Mouse (Mus musculus) midbrain, postnatal 0 days (tissue): ENCODE results near the gene Polr3gl. TPM values are rescaled to one million over a fixed set of nuclear protein-coding genes. Genes with fewer than 3 reads are reported as not detected.
A peak's percentile ranks its signal among the peaks of the same experiment; 100 is the strongest.

ENCODE experiments used
- ATAC-seq: fragments of 200-750 bp; cut with Nextera tagmentation; 2 replicates; pipeline ENCODE4 v1.8.0; 2017; ENCODE audit warnings: moderate number of reproducible peaks, mild to moderate bottlenecking, moderate TSS enrichment, moderate library complexity; ENCODE audit not compliant: low FRiP score
- DNase-seq: peaks from one replicate; pipeline ENCODE4 v3.0.0-alpha.2; 2015; ENCODE audit warnings: low spot score
- H3K27ac ChIP-seq: fragments of 300-500 bp; sonication (generic); 2 replicates; pipeline ENCODE4 v1.5.1; 2014; ENCODE audit warnings: low read depth, mild to moderate bottlenecking, low read length, mixed read lengths
- H3K27me3 ChIP-seq: fragments of 300-500 bp; sonication (generic); 2 replicates; pipeline ENCODE4 v1.6.1; 2014; ENCODE audit warnings: low read length, control low read depth, mixed read lengths; ENCODE audit not compliant: insufficient read depth
- H3K36me3 ChIP-seq: fragments of 300-500 bp; sonication (generic); 2 replicates; pipeline ENCODE4 v1.6.1; 2014; ENCODE audit warnings: low read length, control low read depth, mixed read lengths; ENCODE audit not compliant: insufficient read depth
- H3K4me1 ChIP-seq: fragments of 300-500 bp; sonication (generic); 2 replicates; pipeline ENCODE4 v1.6.1; 2014; ENCODE audit warnings: mild to moderate bottlenecking, control low read depth, antibody characterized with exemption, low read length, mixed read lengths; ENCODE audit not compliant: insufficient read depth
- H3K4me2 ChIP-seq: fragments of 300-500 bp; sonication (generic); 2 replicates; pipeline ENCODE4 v1.6.1; 2014; ENCODE audit warnings: low read depth, mild to moderate bottlenecking, low read length, mixed read lengths; ENCODE audit not compliant: poor library complexity, severe bottlenecking
- H3K4me3 ChIP-seq: fragments of 300-500 bp; sonication (generic); 2 replicates; pipeline ENCODE4 v1.5.1; 2014; ENCODE audit warnings: low read depth, mild to moderate bottlenecking, low read length, moderate library complexity
- H3K9ac ChIP-seq: fragments of 300-500 bp; sonication (generic); replicated peaks from 2 replicates; pipeline ENCODE4 v1.6.1; 2014; ENCODE audit warnings: mild to moderate bottlenecking, low read length, moderate library complexity, mixed read lengths; ENCODE audit not compliant: poor library complexity, severe bottlenecking
- H3K9me3 ChIP-seq: fragments of 300-500 bp; sonication (generic); 2 replicates; pipeline ENCODE4 v1.6.1; 2016; ENCODE audit warnings: low read length, control low read depth
- CTCF ChIP-seq: IDR thresholded peaks from 2 replicates; pipeline ENCODE4 v1.5.1; 2016; ENCODE audit warnings: antibody characterized with exemption, mild to moderate bottlenecking
- WGBS: fragments of 180-500 bp; shearing (Covaris S2); extraction: QIAGEN DNeasy Blood & Tissue Kit; methylation state at CpG from one replicate; pipeline ENCODE4 v1.1.7; 2014; 5-methylcytosine and 5-hydroxymethylcytosine counted together
- polyA plus RNA-seq: library from polyadenylated mRNA; unstranded; fragments of >200 nt; fragmentation: Nextera tagmentation; extraction: Ambion mirVana; gene quantifications from 2 replicates; pipeline ENCODE4 v1.2.1, GENCODE M21; 2015
- total RNA-seq: library from RNA; depleted of rRNA; stranded (reverse); fragments of >200 nt; gene quantifications from 2 replicates; pipeline ENCODE4 v1.2.3, GENCODE M21; 2014

Gene Polr3gl
- total and polyA plus RNA-seq, 2 experiments from 2014 or later, result 16.2 to 32.0 TPM

GRCm38 (mm10) chr3:96554251-96554650 is 39.7 kb downstream of the Polr3gl start:
- Histone ChIP-seq H3K36me3 (no peaks in the 10 kb centered on the region), H3K27ac (no peak overlapping the region), H3K9me3 (no peaks in the 10 kb centered on the region), H3K27me3 (no peaks in the 10 kb centered on the region), H3K4me1 (peaks cover 3% of the 10 kb centered on the region; the same call in 1 of the 2 replicates), H3K9ac (no peak overlapping the region), H3K4me3 (no peak overlapping the region), H3K4me2 (no peak overlapping the region)
- ATAC-seq, result no peak
- no peak for DNase-seq
- 83% methylated on average over 6 of the region's 6 CpGs for WGBS
- no peak for TF ChIP-seq CTCF

GRCm38 (mm10) chr3:96553601-96554000 is 40.4 kb downstream of the Polr3gl start:
- ATAC-seq (no peak), DNase-seq (no peak)
- TF ChIP-seq CTCF, result no peak
- H3K36me3 ChIP-seq, result no peaks in the 10 kb centered on the region
- 90% methylated on average over 6 of the region's 6 CpGs for WGBS
- H3K4me3 ChIP-seq, result no peak overlapping the region
- H3K4me1 ChIP-seq, result 0 out of 2 replicates have a peak, but pooled peaks cover 3% of the 10 kb centered on the region
- no peak overlapping the region for H3K27ac ChIP-seq
- no peaks in the 10 kb centered on the region for H3K9me3 ChIP-seq
- H3K4me2 ChIP-seq, result no peak overlapping the region
- H3K27me3 ChIP-seq, result no peaks in the 10 kb centered on the region
- no peak overlapping the region for H3K9ac ChIP-seq

GRCm38 (mm10) chr3:96551890-96552289 is 42.1 kb downstream of the Polr3gl start:
- no peak for TF ChIP-seq CTCF
- H3K4me1 ChIP-seq, result 0 out of 2 replicates have a peak, but pooled peaks cover 3% of the 10 kb centered on the region
- WGBS, result 81% methylated on average over 7 of the region's 7 CpGs

GRCm38 (mm10) chr3:96551203-96551602 is 42.8 kb downstream of the Polr3gl start:
- no peaks in the 10 kb centered on the region for H3K9me3 ChIP-seq
- 14% methylated on average over 8 of the region's 8 CpGs for WGBS
- DNase-seq, result peak; percentile 78
- no peaks in the 10 kb centered on the region for H3K4me1 ChIP-seq
- H3K4me3 ChIP-seq, result no peak overlapping the region
- TF ChIP-seq CTCF, result peak; percentile 81
- no peak for ATAC-seq
- H3K27ac ChIP-seq, result no peak overlapping the region
- H3K4me2 ChIP-seq, result no peak overlapping the region
- no peak overlapping the region for H3K9ac ChIP-seq
- no peaks in the 10 kb centered on the region for H3K36me3 ChIP-seq
- no peaks in the 10 kb centered on the region for H3K27me3 ChIP-seq

More at GRCm38 (mm10) chr3:96551890-96552289, 42.1 kb downstream of the Polr3gl start:
- Histone ChIP-seq H3K9me3 (no peaks in the 10 kb centered on the region), H3K36me3 (no peaks in the 10 kb centered on the region), H3K27me3 (no peaks in the 10 kb centered on the region), H3K9ac (no peak overlapping the region), H3K4me3 (no peak overlapping the region), H3K27ac (no peak overlapping the region), H3K4me2 (no peak overlapping the region)
- DNase-seq, result no peak
- no peak for ATAC-seq

- Histone ChIP-seq H3K9me3 (no peaks in the 10 kb centered on the region), H3K9ac (no peak overlapping the region), H3K27ac (no peak overlapping the region), H3K27me3 (no peaks in the 10 kb centered on the region), H3K4me2 (no peak overlapping the region), H3K36me3 (no peaks in the 10 kb centered on the region), H3K4me1 (no peaks in the 10 kb centered on the region), H3K4me3 (no peak overlapping the region)
- ATAC-seq (no peak), DNase-seq (no peak)
- WGBS, result 81% methylated on average over 5 of the region's 5 CpGs
- no peak for TF ChIP-seq CTCF
These were observed 44.6 kb downstream of the Polr3gl start for GRCm38 (mm10) chr3:96549346-96549745.

- no peak overlapping the region for H3K27ac ChIP-seq
- no peak overlapping the region for H3K4me2 ChIP-seq
- H3K9ac ChIP-seq, result no peak overlapping the region
- no peaks in the 10 kb centered on the region for H3K4me1 ChIP-seq
- no peaks in the 10 kb centered on the region for H3K9me3 ChIP-seq
- no peak overlapping the region for H3K4me3 ChIP-seq
- TF ChIP-seq CTCF, result no peak
- ATAC-seq, result no peak
- 81% methylated on average over 7 of the region's 7 CpGs for WGBS
- DNase-seq, result no peak
- H3K36me3 ChIP-seq, result no peaks in the 10 kb centered on the region
- no peaks in the 10 kb centered on the region for H3K27me3 ChIP-seq
These were observed 45.2 kb downstream of the Polr3gl start for GRCm38 (mm10) chr3:96548824-96549223.
